Mouse (Mus musculus) fibroblast of lung, adult 2 months (primary cell): ENCODE measurements around the gene Ctso.

Source experiments
- DNase-seq: peaks from one replicate; pipeline ENCODE4 v3.0.0-alpha.2; 2011; ENCODE audit warnings: low read depth

Ctso gene

GRCm38 (mm10) chr3:81932141-81933101 lies at the start of gene Ctso:
Gene Ctso (plus strand): TSS chr3:81932601.
- peak; percentile 56 for DNase-seq

- peak; percentile 32 for DNase-seq
Observed at GRCm38 (mm10) chr3:81883916-81884315, 48.5 kb upstream of the Ctso start.

GRCm38 (mm10) chr3:81885566-81885965 lies 46.8 kb upstream of the Ctso start:
- no peak for DNase-seq

- no peak for DNase-seq
Observed at GRCm38 (mm10) chr3:81889137-81889536, 43.3 kb upstream of the Ctso start.

GRCm38 (mm10) chr3:81910286-81911036 lies 21.9 kb upstream of the Ctso start:
- no peak for DNase-seq

- peak; percentile 43 for DNase-seq
Observed at GRCm38 (mm10) chr3:81916030-81916686, 16.2 kb upstream of the Ctso start.

- DNase-seq, result peak; percentile 73
Observed at GRCm38 (mm10) chr3:81917354-81917935, 15.0 kb upstream of the Ctso start.

- DNase-seq, result peak; percentile 35
Observed at GRCm38 (mm10) chr3:81918215-81918614, 14.2 kb upstream of the Ctso start.

GRCm38 (mm10) chr3:81919681-81920080 lies 12.7 kb upstream of the Ctso start:
- no peak for DNase-seq

- no peak for DNase-seq
Observed at GRCm38 (mm10) chr3:81922910-81923309, 9.5 kb upstream of the Ctso start.

- no peak for DNase-seq
Observed at GRCm38 (mm10) chr3:81924931-81925330, 7.5 kb upstream of the Ctso start.

- DNase-seq, result no peak
Observed at GRCm38 (mm10) chr3:81925856-81926255, 6.5 kb upstream of the Ctso start.

GRCm38 (mm10) chr3:81926764-81927325 lies 5.6 kb upstream of the Ctso start:
- DNase-seq, result no peak

- DNase-seq, result no peak
Observed at GRCm38 (mm10) chr3:81929073-81929472, 3.3 kb upstream of the Ctso start.

GRCm38 (mm10) chr3:81931695-81932094 lies 706 bp upstream of the Ctso start:
- no peak for DNase-seq

- no peak for DNase-seq
Observed at GRCm38 (mm10) chr3:81933348-81933747, 947 bp downstream of the Ctso start.

GRCm38 (mm10) chr3:81938924-81939323 lies 6.5 kb downstream of the Ctso start:
- DNase-seq, result no peak

GRCm38 (mm10) chr3:81942341-81942740 lies 9.9 kb downstream of the Ctso start:
- DNase-seq, result no peak

- no peak for DNase-seq
Observed at GRCm38 (mm10) chr3:81943097-81943496, 10.7 kb downstream of the Ctso start.

GRCm38 (mm10) chr3:81944851-81945393 lies 12.5 kb downstream of the Ctso start:
- DNase-seq, result no peak

- no peak for DNase-seq
Observed at GRCm38 (mm10) chr3:81949048-81949447, 16.6 kb downstream of the Ctso start.
